Mouse (Mus musculus): Measurements from ENCODE around the gene Tnfaip8l1. TPM values are rescaled to one million over a fixed set of nuclear protein-coding genes. Genes with fewer than 3 reads are reported as not detected.

Gene Tnfaip8l1
- polyA plus RNA-seq, 1 experiment from 2014 or later = 13.7 TPM

DNA sequence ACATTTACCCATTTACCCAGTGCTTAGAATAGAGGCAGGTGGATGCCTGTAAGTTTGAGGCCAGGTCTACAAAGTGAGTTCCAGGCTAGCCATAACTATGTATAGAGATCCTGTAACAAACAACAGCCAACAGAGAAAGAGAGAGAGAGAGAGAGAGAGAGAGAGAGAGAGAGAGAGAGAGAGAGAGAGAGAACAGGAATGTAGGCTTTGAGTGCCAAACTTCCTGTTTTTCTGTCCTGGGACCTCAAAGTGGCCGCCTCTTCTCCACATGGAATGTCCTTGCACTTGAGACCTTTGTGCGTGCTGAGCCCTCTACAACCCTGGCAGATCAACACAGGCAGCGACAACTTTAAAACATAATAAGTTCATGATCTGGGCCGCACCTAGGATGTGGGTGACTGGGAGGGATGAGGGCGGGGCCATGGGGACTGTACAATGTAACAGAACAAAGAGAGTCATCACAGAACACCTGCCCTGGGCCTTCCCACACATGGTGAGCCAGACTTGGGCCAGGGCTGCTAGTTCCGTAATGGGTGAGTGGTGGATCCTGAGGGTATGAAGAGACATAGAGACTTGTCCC is 1.3 kb downstream of the Tnfaip8l1 start:
- H3K4me2 ChIP-seq (replicated peaks; ENCODE audit: low read depth, low read length) = peak overlapping the region; percentile 73
- peaks cover 16% of the 10 kb centered on the region for H3K4me1 ChIP-seq (ENCODE audit: control insufficient read depth, insufficient read depth, low read length)
- 65% methylated on average over 6 of the region's 6 CpGs for WGBS
- no peak overlapping the region; the same call in 1 of the 2 replicates for H3K9ac ChIP-seq (replicated peaks; ENCODE audit: low read depth, low read length)
- ATAC-seq (ENCODE audit: insufficient number of reproducible peaks, insufficient read depth, low FRiP score, low read depth) = no peak
- no peaks in the 10 kb centered on the region for H3K27me3 ChIP-seq (ENCODE audit: control insufficient read depth, insufficient read depth, low read length)
- no peak overlapping the region for H3K27ac ChIP-seq (ENCODE audit: low read length)
- no peaks in the 10 kb centered on the region for H3K36me3 ChIP-seq (ENCODE audit: control insufficient read depth, insufficient read depth, low read length)
- no peak overlapping the region for H3K4me3 ChIP-seq (ENCODE audit: low read depth, low read length)
- no peaks in the 10 kb centered on the region for H3K9me3 ChIP-seq (ENCODE audit: control insufficient read depth, low read depth, low read length)

- no peak for ATAC-seq (ENCODE audit: insufficient number of reproducible peaks, insufficient read depth, low FRiP score, low read depth)
- no peaks in the 10 kb centered on the region for H3K27me3 ChIP-seq (ENCODE audit: control insufficient read depth, insufficient read depth, low read length)
- H3K36me3 ChIP-seq (ENCODE audit: control insufficient read depth, insufficient read depth, low read length) = no peaks in the 10 kb centered on the region
- WGBS = 78% methylated on average over 3 of the region's 3 CpGs
- H3K4me3 ChIP-seq (ENCODE audit: low read depth, low read length) = no peak overlapping the region
- no peaks in the 10 kb centered on the region for H3K9me3 ChIP-seq (ENCODE audit: control insufficient read depth, low read depth, low read length)
- peaks cover 16% of the 10 kb centered on the region for H3K4me1 ChIP-seq (ENCODE audit: control insufficient read depth, insufficient read depth, low read length)
- no peak overlapping the region for H3K9ac ChIP-seq (replicated peaks; ENCODE audit: low read depth, low read length)
- no peak overlapping the region for H3K27ac ChIP-seq (ENCODE audit: low read length)
- H3K4me2 ChIP-seq (replicated peaks; ENCODE audit: low read depth, low read length) = no peak overlapping the region
Observed at GRCm38 (mm10) chr17:56164510-56164909, 2.2 kb downstream of the Tnfaip8l1 start.

DNA sequence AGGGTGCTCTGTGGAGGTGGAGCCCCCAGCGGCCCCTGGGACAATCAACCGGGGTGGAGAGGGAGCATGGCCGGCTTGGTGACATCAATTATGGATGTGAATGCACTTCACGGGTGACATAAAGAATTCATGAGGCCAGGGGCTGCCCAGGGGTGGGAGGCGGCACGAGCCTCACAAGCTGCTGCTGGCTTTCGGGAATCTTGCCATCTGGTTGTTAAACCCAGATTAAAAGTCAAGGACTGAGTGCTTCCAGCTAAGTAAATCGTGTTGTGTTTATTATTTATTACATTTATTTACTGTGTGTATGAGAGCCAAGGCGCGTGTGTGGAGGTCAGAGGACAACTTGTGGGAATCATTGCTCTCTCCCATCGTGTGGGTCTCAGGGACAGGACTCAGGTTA is 3.4 kb downstream of the Tnfaip8l1 start:
- no peaks in the 10 kb centered on the region for H3K9me3 ChIP-seq (ENCODE audit: control insufficient read depth, low read depth, low read length)
- 50% methylated on average over 11 of the region's 11 CpGs for WGBS
- H3K36me3 ChIP-seq (ENCODE audit: control insufficient read depth, insufficient read depth, low read length) = no peaks in the 10 kb centered on the region
- H3K9ac ChIP-seq (replicated peaks; ENCODE audit: low read depth, low read length) = no peak overlapping the region
- H3K4me1 ChIP-seq (ENCODE audit: control insufficient read depth, insufficient read depth, low read length) = peaks cover 16% of the 10 kb centered on the region
- H3K27me3 ChIP-seq (ENCODE audit: control insufficient read depth, insufficient read depth, low read length) = no peaks in the 10 kb centered on the region
- no peak overlapping the region for H3K4me2 ChIP-seq (replicated peaks; ENCODE audit: low read depth, low read length)
- no peak overlapping the region for H3K27ac ChIP-seq (ENCODE audit: low read length)
- H3K4me3 ChIP-seq (ENCODE audit: low read depth, low read length) = no peak overlapping the region
- ATAC-seq (ENCODE audit: insufficient number of reproducible peaks, insufficient read depth, low FRiP score, low read depth) = no peak

DNA sequence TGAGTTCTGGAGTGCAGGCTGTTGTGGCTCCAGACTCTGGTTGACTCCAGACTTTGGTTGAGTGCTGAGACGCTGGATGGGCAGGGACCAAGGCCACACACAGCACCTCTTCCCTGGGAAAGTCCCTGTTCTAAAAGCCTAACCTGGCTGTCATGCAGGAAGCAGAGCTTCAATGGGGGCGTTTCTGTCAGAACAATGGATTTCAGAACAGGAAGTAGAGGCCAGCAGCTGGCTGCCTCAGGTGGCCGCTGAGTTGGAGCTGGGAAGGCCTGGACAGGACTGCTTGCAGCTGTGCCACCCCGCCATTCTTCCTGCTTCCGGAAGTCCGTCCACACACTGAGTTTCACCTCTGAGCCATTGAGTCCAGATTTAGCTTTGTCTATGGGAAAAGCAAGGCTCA is 7.6 kb downstream of the Tnfaip8l1 start:
- H3K9ac ChIP-seq (replicated peaks; ENCODE audit: low read depth, low read length) = no peak overlapping the region
- no peak overlapping the region for H3K4me3 ChIP-seq (ENCODE audit: low read depth, low read length)
- 60% methylated on average over 6 of the region's 6 CpGs for WGBS
- no peak for ATAC-seq (ENCODE audit: insufficient number of reproducible peaks, insufficient read depth, low FRiP score, low read depth)
- no peak overlapping the region; the same call in 1 of the 2 replicates for H3K27ac ChIP-seq (ENCODE audit: low read length)
- H3K27me3 ChIP-seq (ENCODE audit: control insufficient read depth, insufficient read depth, low read length) = no peaks in the 10 kb centered on the region
- no peaks in the 10 kb centered on the region for H3K9me3 ChIP-seq (ENCODE audit: control insufficient read depth, low read depth, low read length)
- no peaks in the 10 kb centered on the region; the same call in 1 of the 2 replicates for H3K36me3 ChIP-seq (ENCODE audit: control insufficient read depth, insufficient read depth, low read length)
- H3K4me1 ChIP-seq (ENCODE audit: control insufficient read depth, insufficient read depth, low read length) = no peaks in the 10 kb centered on the region
- H3K4me2 ChIP-seq (replicated peaks; ENCODE audit: low read depth, low read length) = no peak overlapping the region

DNA sequence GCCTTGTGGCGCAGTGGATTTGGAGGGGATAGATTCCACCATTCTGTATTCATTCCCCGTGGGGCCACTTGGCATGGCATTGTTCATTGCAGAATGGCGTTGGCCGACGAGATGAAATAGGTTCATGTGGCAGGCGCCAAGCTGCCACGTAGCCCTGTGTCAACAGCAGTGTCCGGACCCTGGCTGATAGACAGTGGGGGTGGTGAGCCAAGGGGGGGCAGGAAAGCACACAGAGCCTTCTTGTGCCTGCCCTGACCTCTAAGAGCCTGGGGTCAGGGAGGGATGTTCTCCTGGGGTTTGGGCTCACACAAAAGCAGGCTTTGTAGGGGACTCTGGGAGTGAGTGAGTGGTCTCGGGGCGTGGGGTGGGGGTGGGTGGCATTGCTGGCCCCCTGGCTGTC is 8.4 kb downstream of the Tnfaip8l1 start:
- H3K4me1 ChIP-seq (ENCODE audit: control insufficient read depth, insufficient read depth, low read length) = no peaks in the 10 kb centered on the region
- H3K4me2 ChIP-seq (replicated peaks; ENCODE audit: low read depth, low read length) = no peak overlapping the region
- 78% methylated on average over 10 of the region's 10 CpGs for WGBS
- H3K36me3 ChIP-seq (ENCODE audit: control insufficient read depth, insufficient read depth, low read length) = no peaks in the 10 kb centered on the region; the same call in none of the 2 replicates
- ATAC-seq (ENCODE audit: insufficient number of reproducible peaks, insufficient read depth, low FRiP score, low read depth) = no peak
- no peak overlapping the region for H3K27ac ChIP-seq (ENCODE audit: low read length)
- no peaks in the 10 kb centered on the region for H3K9me3 ChIP-seq (ENCODE audit: control insufficient read depth, low read depth, low read length)
- no peak overlapping the region for H3K4me3 ChIP-seq (ENCODE audit: low read depth, low read length)
- no peaks in the 10 kb centered on the region for H3K27me3 ChIP-seq (ENCODE audit: control insufficient read depth, insufficient read depth, low read length)
- H3K9ac ChIP-seq (replicated peaks; ENCODE audit: low read depth, low read length) = no peak overlapping the region

- WGBS = 70% methylated on average over 9 of the region's 9 CpGs
- Histone ChIP-seq H3K36me3 (ENCODE audit: control insufficient read depth, insufficient read depth, low read length) (peaks cover under 1% of the 10 kb centered on the region), H3K4me2 (replicated peaks; ENCODE audit: low read depth, low read length) (no peak overlapping the region), H3K9me3 (ENCODE audit: control insufficient read depth, low read depth, low read length) (no peaks in the 10 kb centered on the region), H3K27ac (ENCODE audit: low read length) (no peak overlapping the region), H3K27me3 (ENCODE audit: control insufficient read depth, insufficient read depth, low read length) (no peaks in the 10 kb centered on the region), H3K9ac (replicated peaks; ENCODE audit: low read depth, low read length) (no peak overlapping the region), H3K4me3 (ENCODE audit: low read depth, low read length) (no peak overlapping the region), H3K4me1 (ENCODE audit: control insufficient read depth, insufficient read depth, low read length) (no peaks in the 10 kb centered on the region)
- no peak for ATAC-seq (ENCODE audit: insufficient number of reproducible peaks, insufficient read depth, low FRiP score, low read depth)
Observed at GRCm38 (mm10) chr17:56171456-56171855, 9.2 kb downstream of the Tnfaip8l1 start.

GRCm38 (mm10) chr17:56171881-56172280 is 9.6 kb downstream of the Tnfaip8l1 start:
- no peaks in the 10 kb centered on the region for H3K4me1 ChIP-seq (ENCODE audit: control insufficient read depth, insufficient read depth, low read length)
- H3K9ac ChIP-seq (replicated peaks; ENCODE audit: low read depth, low read length) = no peak overlapping the region
- no peaks in the 10 kb centered on the region for H3K27me3 ChIP-seq (ENCODE audit: control insufficient read depth, insufficient read depth, low read length)
- ATAC-seq (ENCODE audit: insufficient number of reproducible peaks, insufficient read depth, low FRiP score, low read depth) = no peak
- WGBS = 87% methylated on average over 17 of the region's 17 CpGs
- H3K36me3 ChIP-seq (ENCODE audit: control insufficient read depth, insufficient read depth, low read length) = peaks cover 5% of the 10 kb centered on the region
- H3K27ac ChIP-seq (ENCODE audit: low read length) = no peak overlapping the region
- no peaks in the 10 kb centered on the region for H3K9me3 ChIP-seq (ENCODE audit: control insufficient read depth, low read depth, low read length)
- no peak overlapping the region for H3K4me3 ChIP-seq (ENCODE audit: low read depth, low read length)
- no peak overlapping the region for H3K4me2 ChIP-seq (replicated peaks; ENCODE audit: low read depth, low read length)

GRCm38 (mm10) chr17:56173401-56174046 is 11.2 kb downstream of the Tnfaip8l1 start:
- no peak overlapping the region for H3K27ac ChIP-seq (ENCODE audit: low read length)
- H3K4me1 ChIP-seq (ENCODE audit: control insufficient read depth, insufficient read depth, low read length) = no peaks in the 10 kb centered on the region
- H3K27me3 ChIP-seq (ENCODE audit: control insufficient read depth, insufficient read depth, low read length) = no peaks in the 10 kb centered on the region
- peaks cover 18% of the 10 kb centered on the region for H3K36me3 ChIP-seq (ENCODE audit: control insufficient read depth, insufficient read depth, low read length)
- WGBS = 49% methylated on average over 10 of the region's 10 CpGs
- ATAC-seq (ENCODE audit: insufficient number of reproducible peaks, insufficient read depth, low FRiP score, low read depth) = no peak
- H3K4me3 ChIP-seq (ENCODE audit: low read depth, low read length) = no peak overlapping the region
- H3K9ac ChIP-seq (replicated peaks; ENCODE audit: low read depth, low read length) = no peak overlapping the region
- H3K4me2 ChIP-seq (replicated peaks; ENCODE audit: low read depth, low read length) = no peak overlapping the region
- H3K9me3 ChIP-seq (ENCODE audit: control insufficient read depth, low read depth, low read length) = no peaks in the 10 kb centered on the region

DNA sequence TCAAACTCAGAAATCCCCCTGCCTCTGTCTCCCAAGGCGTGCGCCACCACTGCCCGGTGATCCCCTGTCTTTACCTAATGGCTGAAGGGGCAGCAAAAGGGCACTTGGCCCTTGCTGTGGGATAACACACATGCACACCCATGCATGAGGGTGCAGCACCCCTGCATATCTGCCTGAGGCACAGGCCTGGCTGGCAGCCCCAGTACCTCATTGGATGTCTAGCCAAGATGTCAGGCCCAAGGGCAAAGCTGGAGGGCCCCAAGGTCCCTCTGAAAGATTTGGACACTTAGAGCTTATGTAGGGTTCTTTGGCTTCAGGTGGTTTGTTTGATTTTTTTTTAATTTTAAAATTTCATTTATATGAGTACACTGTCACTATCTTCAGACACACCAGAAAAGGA is 13.1 kb downstream of the Tnfaip8l1 start:
- Histone ChIP-seq H3K9ac (replicated peaks; ENCODE audit: low read depth, low read length) (no peak overlapping the region), H3K4me3 (ENCODE audit: low read depth, low read length) (no peak overlapping the region), H3K9me3 (ENCODE audit: control insufficient read depth, low read depth, low read length) (no peaks in the 10 kb centered on the region), H3K4me1 (ENCODE audit: control insufficient read depth, insufficient read depth, low read length) (no peaks in the 10 kb centered on the region), H3K36me3 (ENCODE audit: control insufficient read depth, insufficient read depth, low read length) (peaks cover 27% of the 10 kb centered on the region), H3K4me2 (replicated peaks; ENCODE audit: low read depth, low read length) (no peak overlapping the region), H3K27me3 (ENCODE audit: control insufficient read depth, insufficient read depth, low read length) (no peaks in the 10 kb centered on the region), H3K27ac (ENCODE audit: low read length) (no peak overlapping the region)
- no peak for ATAC-seq (ENCODE audit: insufficient number of reproducible peaks, insufficient read depth, low FRiP score, low read depth)
- WGBS = 95% methylated on average over 3 of the region's 3 CpGs
